Mouse (Mus musculus): ENCODE results near the gene Lama1. TPM values are rescaled to one million over a fixed set of nuclear protein-coding genes. Genes with fewer than 3 reads are reported as not detected.

Lama1 gene
- polyA plus RNA-seq, 1 experiment from 2014 or later: 1.4 TPM

GRCm38 (mm10) chr17:67866541-67867241 is 169.6 kb downstream of the Lama1 start:
- no peaks in the 10 kb centered on the region for H3K27me3 ChIP-seq
- in situ Hi-C loops (cut with MboI; ENCODE audit: low pct_unique_long_range_greater_than_20kb): no loop called here
- DNase-seq (ENCODE audit: low read depth, low spot score) (no peak), ATAC-seq (no peak)
- TF ChIP-seq CTCF (IDR thresholded peaks at IDR 0.05): no peak
- ChIA-PET POLR2A (interaction anchor here (0.6 kb wide), 1 partner anchor 337 kb away, joined by 5 read pairs; no protein-coding TSS in a partner anchor), CTCF (interaction anchor here (1.1 kb wide), 1 partner anchor 12 kb away, joined by 3 read pairs; no protein-coding TSS in a partner anchor)

- DNase-seq (ENCODE audit: low read depth, low spot score): peak; percentile 6
- TF ChIP-seq CTCF (IDR thresholded peaks at IDR 0.05): peak; percentile 86
- in situ Hi-C loops (cut with MboI; ENCODE audit: low pct_unique_long_range_greater_than_20kb): loop anchor here (5.0 to 10.0 kb wide), 3 partner anchors 297 to 1235 kb away; no protein-coding TSS in a partner anchor
- POLR2A ChIA-PET: no interaction called here
- CTCF ChIA-PET: interaction anchor here (0.9 to 2.3 kb wide), 4 partner anchors 10 to 1217 kb away, joined by 3 to 5 read pairs (median 3); no protein-coding TSS in a partner anchor
- ATAC-seq: peak; percentile 75
- H3K27me3 ChIP-seq: no peaks in the 10 kb centered on the region
These were observed 172.9 kb downstream of the Lama1 start for GRCm38 (mm10) chr17:67869731-67870601.

Other genes with a start within 250 kb of the Lama1 start
- gene Lrrc30, start 64.5 kb upstream of the Lama1 start, polyA plus RNA-seq (2021): not detected

Data from Patski (cell line).